Mouse (Mus musculus): ENCODE measurements around the gene Bspry.

DNA sequence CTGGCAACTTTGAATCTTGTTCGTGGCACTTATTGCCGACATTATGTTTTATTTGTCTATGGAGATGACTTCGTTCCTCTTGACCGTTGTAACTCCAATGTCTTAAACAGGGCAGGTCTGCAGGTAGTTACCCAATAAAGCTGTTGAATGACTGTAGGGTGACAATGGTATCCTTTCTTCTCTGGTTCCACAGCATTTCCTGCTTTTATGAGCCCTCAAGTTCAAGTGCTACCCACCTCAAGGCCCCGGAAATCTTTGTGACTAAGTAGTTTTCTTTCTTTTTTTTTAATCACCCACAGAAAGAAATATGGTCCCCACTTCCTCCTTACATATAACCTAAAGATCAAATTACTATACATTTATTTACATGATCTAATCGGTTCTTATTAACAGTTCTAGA is 4.1 kb upstream of the Bspry start:
- TF ChIP-seq CTCF (IDR thresholded peaks at IDR 0.05; ENCODE audit: low read depth) = no peak
- no peak for TF ChIP-seq EP300 (IDR thresholded peaks at IDR 0.05; ENCODE audit: low read depth)

All from heart, postnatal 0 days (tissue).